Comparison of ENCODE assay signal across 11 mouse cellular contexts in genomic region chr19:45176269-45176668, GRCm38 (mm10). TPM values are rescaled to one million over a fixed set of nuclear protein-coding genes. Genes with fewer than 3 reads are reported as not detected.
DNase-seq lines count a peak whose midpoint lies in the region; ATAC-seq and TF ChIP-seq lines count a peak whose summit lies in the region.
"Had no signal": no experiment of that assay in that cellular context is flagged by ENCODE, and none has a peak within 500 bp of the region (broad histone marks: within the 10 kb centered on the region; RNA-seq: fewer than 3 reads in every experiment).

No protein-coding gene starts in this region.

- no peak for TF ChIP-seq CTCF in forebrain, postnatal 0 days (IDR thresholded peaks at IDR 0.05; ENCODE audit: low read depth)

- WGBS in macrophage (ENCODE audit: missing documents), result 3% methylated on average over 8 of the region's 8 CpGs
- WGBS in forebrain, postnatal 0 days, result 79% methylated on average over 8 of the region's 8 CpGs

- no peaks in the 10 kb centered on the region for H3K9me3 ChIP-seq in forebrain, postnatal 0 days (ENCODE audit: low read length)
- H3K9me3 ChIP-seq: hindbrain, embryonic 15.5 days had no signal

- H3K4me2 ChIP-seq in forebrain, postnatal 0 days (ENCODE audit: low read depth), result no peak overlapping the region

- H3K27ac ChIP-seq in macrophage, result peak overlapping the region; percentile 7; the same call in 1 of the 2 replicates
- no peak overlapping the region for H3K27ac ChIP-seq in forebrain, postnatal 0 days (ENCODE audit: low read depth, low read length)
- H3K27ac ChIP-seq: hindbrain, embryonic 15.5 days had no signal

- H3K79me2 ChIP-seq in macrophage (ENCODE audit: inconsistent target), result no peaks in the 10 kb centered on the region

- peaks cover 4% of the 10 kb centered on the region; the same call in 1 of the 2 replicates for H3K27me3 ChIP-seq in forebrain, postnatal 0 days (ENCODE audit: insufficient read depth, low read length)

- no peak overlapping the region for H3K9ac ChIP-seq in forebrain, postnatal 0 days
- H3K9ac ChIP-seq: hindbrain, embryonic 15.5 days had no signal

- 0 out of 2 replicates have a peak, but pooled peaks have one; percentile 33 for ATAC-seq in erythroblast, adult 5-6 weeks (replicated peaks; ENCODE audit: low FRiP score, poor library complexity, severe bottlenecking)
- no peak for ATAC-seq in forebrain, postnatal 0 days

- no peaks in the 10 kb centered on the region for H3K36me3 ChIP-seq in macrophage (ENCODE audit: inconsistent target)
- H3K36me3 ChIP-seq in forebrain, postnatal 0 days (ENCODE audit: insufficient read depth), result no peaks in the 10 kb centered on the region
- H3K36me3 ChIP-seq: hindbrain, embryonic 15.5 days had no signal

- DNase-seq in spleen, postnatal 36 days (ENCODE audit: low spot score in 2 of 2), result peak; percentile 9 to 28
- DNase-seq in spleen, adult 18-20 months, result no peak
- no peak for DNase-seq in kidney, postnatal 14 days
- no peak for DNase-seq in adrenal gland, adult 18-20 months (ENCODE audit: low spot score in 2 of 2)
- no peak for DNase-seq in forebrain, postnatal 0 days

- H3K4me1 ChIP-seq in forebrain, postnatal 0 days (ENCODE audit: insufficient read depth), result no peaks in the 10 kb centered on the region

- H3K4me3 ChIP-seq in macrophage (ENCODE audit: inconsistent target), result no peak overlapping the region
- no peak overlapping the region for H3K4me3 ChIP-seq in forebrain, postnatal 0 days (ENCODE audit: low read depth, low read length)

RNA-seq across cellular contexts. Expression of gene Tlx1, which starts 25.8 kb away (rescaled TPM):
- not detected in 2 replicates for total RNA-seq in erythroblast, adult 5-6 weeks (2015; ENCODE audit: low replicate concordance)
- total RNA-seq in erythroblast, adult 5-6 weeks (2017; ENCODE audit: low replicate concordance), result not detected in 2 replicates
- total RNA-seq in macrophage (2018; cell fraction: chromatin; rRNA removed), result not detected
- not detected for total RNA-seq in macrophage (2018; cell fraction: cytosol; rRNA removed)
- not detected for total RNA-seq in macrophage (2018; cell fraction: nucleus; rRNA removed)
- not detected in 3 replicates for polyA plus RNA-seq in macrophage (2018)
- not detected for total RNA-seq in adrenal gland, adult 18-20 months (2021)
- total RNA-seq in forebrain, postnatal 0 days (2014; rRNA removed), result not detected in 2 replicates
- not detected in 2 replicates for polyA plus RNA-seq in forebrain, postnatal 0 days (2015; fragmentation: Nextera tagmentation; extraction: Ambion mirVana)
- total RNA-seq: layer of hippocampus, postnatal 25 days had no signal
- polyA plus RNA-seq: midbrain, embryonic 16.5 days; urinary bladder, adult 2 months had no signal

RNA-seq across cellular contexts. Expression of gene Lbx1, which starts 59.3 kb away (rescaled TPM):
- total RNA-seq in erythroblast, adult 5-6 weeks (2015; ENCODE audit: low replicate concordance), result not detected in 2 replicates
- total RNA-seq in erythroblast, adult 5-6 weeks (2017; ENCODE audit: low replicate concordance), result not detected in 2 replicates
- total RNA-seq in macrophage (2018; cell fraction: chromatin; rRNA removed), result not detected
- under 1 TPM in 3 of 26 experiments, not detected in 23; 0.05 to 0.10 (median 0.05) TPM for total RNA-seq in macrophage (2018; cell fraction: cytosol; rRNA removed)
- total RNA-seq in macrophage (2018; cell fraction: nucleus; rRNA removed), result under 1 TPM in 1 of 26 experiments, not detected in 25; 0.24 TPM
- polyA plus RNA-seq in macrophage (2018), result not detected in 3 replicates
- under 1 TPM in 1 of 2 experiments, not detected in 1; 0.22 TPM for total RNA-seq in adrenal gland, adult 18-20 months (2021)
- total RNA-seq in forebrain, postnatal 0 days (2014; rRNA removed), result not detected in 2 replicates
- polyA plus RNA-seq in forebrain, postnatal 0 days (2015; fragmentation: Nextera tagmentation; extraction: Ambion mirVana), result not detected in 2 replicates
- total RNA-seq: layer of hippocampus, postnatal 25 days had no signal

Comparison
In these comparisons a context has a peak if more than half of its experiments do, and no peak if none do; other contexts are left out.
1. DNase-seq: peak in spleen, postnatal 36 days (2 of 2); none in spleen, adult 18-20 months (0 of 2), kidney, postnatal 14 days (single experiment), adrenal gland, adult 18-20 months (0 of 2) and forebrain, postnatal 0 days (single experiment).